Mouse (Mus musculus) MEL (cell line): Measurements from ENCODE around the gene Epo.

Experiments used
- BHLHE40 ChIP-seq: IDR thresholded peaks from 2 replicates; pipeline ENCODE4 v1.6.1; 2012; ENCODE audit warnings: low read depth, mild to moderate bottlenecking, inconsistent platforms, low read length, improper control_type of control experiment, borderline replicate concordance
- CTCF ChIP-seq, 3 experiments: IDR thresholded peaks in 2 of 3; conservative IDR thresholded peaks in 1 of 3; 2 replicates each; pipeline ENCODE4 v1.5.1; 2011 to 2012; ENCODE audit warnings: low read length in 3 of 3, low read depth in 2 of 3, mild to moderate bottlenecking in 2 of 3, improper control_type of control experiment in 1 of 3, inconsistent platforms in 1 of 3, mixed read lengths in 1 of 3, moderate library complexity in 1 of 3; ENCODE audit not compliant: control insufficient read depth in 1 of 3, insufficient read depth in 1 of 3, poor library complexity in 1 of 3, severe bottlenecking in 1 of 3
- ELF1 ChIP-seq: IDR thresholded peaks from 2 replicates; pipeline ENCODE4 v1.6.1; 2014; ENCODE audit warnings: low read depth, mild to moderate bottlenecking, inconsistent platforms, low read length, improper control_type of control experiment, moderate library complexity
- GATA1 ChIP-seq: IDR thresholded peaks from 2 replicates; pipeline ENCODE4 v1.6.1; 2011; ENCODE audit warnings: low read depth, low read length, improper control_type of control experiment
- MAX ChIP-seq: IDR thresholded peaks from 2 replicates; pipeline ENCODE4 v1.6.1; 2011; ENCODE audit warnings: low read length, improper control_type of control experiment
- NELFE ChIP-seq: IDR thresholded peaks from 2 replicates; pipeline ENCODE4 v1.6.1; 2011; ENCODE audit warnings: low read depth, low read length, improper control_type of control experiment
- POLR2A ChIP-seq, 2 experiments: IDR thresholded peaks; 2 replicates each; pipeline ENCODE4 v1.6.1; 2011 to 2012; ENCODE audit warnings: low read length in 2 of 2, mild to moderate bottlenecking in 2 of 2, control low read depth in 1 of 2, improper control_type of control experiment in 1 of 2, low read depth in 1 of 2, moderate library complexity in 1 of 2; ENCODE audit not compliant: control insufficient read depth in 1 of 2, insufficient read depth in 1 of 2, poor library complexity in 1 of 2
- POLR2AphosphoS5 ChIP-seq: IDR thresholded peaks from 2 replicates; pipeline ENCODE4 v1.6.1; 2012; ENCODE audit warnings: low read depth, borderline replicate concordance, mild to moderate bottlenecking, inconsistent platforms, low read length, moderate library complexity, mixed read lengths
- RAD21 ChIP-seq: IDR thresholded peaks from 2 replicates; pipeline ENCODE4 v1.6.1; 2011; ENCODE audit warnings: mild to moderate bottlenecking, low read depth, low read length, improper control_type of control experiment
- USF1 ChIP-seq: IDR thresholded peaks from 2 replicates; pipeline ENCODE4 v1.6.1; 2014; ENCODE audit warnings: low read depth, mild to moderate bottlenecking, inconsistent platforms, low read length, improper control_type of control experiment, moderate library complexity
- ZNF384 ChIP-seq: IDR thresholded peaks from 2 replicates; pipeline ENCODE4 v1.6.1; 2012; ENCODE audit warnings: low read depth, mild to moderate bottlenecking, inconsistent platforms, low read length, improper control_type of control experiment

GRCm38 (mm10) chr5:137440216-137440855 is 92.7 kb downstream of the Epo start:
- no peak for TF ChIP-seq GATA1
- TF ChIP-seq POLR2A (IDR thresholded peaks at IDR 0.05; ENCODE audit: control insufficient read depth in 1 of 2, insufficient read depth in 1 of 2, low read depth in 1 of 2, low read length in 2 of 2, poor library complexity in 1 of 2) = no peak
- TF ChIP-seq CTCF (IDR thresholded peaks at IDR 0.05 in 2 of 3, conservative IDR thresholded peaks at IDR 0.05 in 1 of 3; ENCODE audit: control insufficient read depth in 1 of 3, insufficient read depth in 1 of 3, low read depth in 2 of 3, low read length in 3 of 3, poor library complexity in 1 of 3, severe bottlenecking in 1 of 3) = no peak
- no peak for TF ChIP-seq MAX
- TF ChIP-seq RAD21 = no peak
- no peak for TF ChIP-seq USF1
- TF ChIP-seq ZNF384 = no peak
- TF ChIP-seq NELFE = no peak
- TF ChIP-seq ELF1 = no peak
- no peak for TF ChIP-seq POLR2AphosphoS5
- TF ChIP-seq BHLHE40 = no peak
